Mouse (Mus musculus) lung, embryonic 14.5 days (tissue): Measurements from ENCODE around the gene Srms. TPM values are rescaled to one million over a fixed set of nuclear protein-coding genes. Genes with fewer than 3 reads are reported as not detected.
"Not testable (repeated sequence)": the region's sequence is repeated elsewhere in the genome, so short reads cannot be mapped to it uniquely, and the experiment has no call there.

Experiments
- ATAC-seq: fragments of 200-750 bp; cut with Nextera tagmentation; 2 replicates; pipeline ENCODE4 v1.8.0; 2017; ENCODE audit warnings: mild to moderate bottlenecking, moderate TSS enrichment, moderate library complexity; ENCODE audit not compliant: insufficient read depth
- DNase-seq: peaks from one replicate; pipeline ENCODE4 v3.0.0-alpha.2; 2015
- H3K27ac ChIP-seq: fragments of 300-500 bp; sonication (generic); 2 replicates; pipeline ENCODE4 v1.5.1; 2014; ENCODE audit warnings: low read depth, mild to moderate bottlenecking, moderate library complexity
- H3K27me3 ChIP-seq: fragments of 300-500 bp; sonication (generic); 2 replicates; pipeline ENCODE4 v1.6.1; 2014; ENCODE audit warnings: low read length, control low read depth; ENCODE audit not compliant: insufficient read depth
- H3K36me3 ChIP-seq: fragments of 300-500 bp; sonication (generic); 2 replicates; pipeline ENCODE4 v1.6.1; 2014; ENCODE audit warnings: control low read depth; ENCODE audit not compliant: insufficient read depth
- H3K4me1 ChIP-seq: fragments of 300-500 bp; sonication (generic); 2 replicates; pipeline ENCODE4 v1.6.1; 2014; ENCODE audit warnings: antibody characterized with exemption, control low read depth; ENCODE audit not compliant: insufficient read depth
- H3K4me2 ChIP-seq: fragments of 300-500 bp; sonication (generic); 2 replicates; pipeline ENCODE4 v1.6.1; 2014; ENCODE audit warnings: mild to moderate bottlenecking
- H3K4me3 ChIP-seq: fragments of 300-500 bp; sonication (generic); 2 replicates; pipeline ENCODE4 v1.5.1; 2014; ENCODE audit warnings: low read depth, low read length
- H3K9ac ChIP-seq: fragments of 300-500 bp; sonication (generic); 2 replicates; pipeline ENCODE4 v1.6.1; 2014
- H3K9me3 ChIP-seq: fragments of 300-500 bp; sonication (generic); 2 replicates; pipeline ENCODE4 v1.6.1; 2016; ENCODE audit warnings: low read depth, low read length, control low read depth
- CTCF ChIP-seq: IDR thresholded peaks from 2 replicates; pipeline ENCODE4 v1.5.1; 2016; ENCODE audit warnings: antibody characterized with exemption, low read depth
- WGBS: fragments of 180-500 bp; shearing (Covaris S2); extraction: QIAGEN DNeasy Blood & Tissue Kit; methylation state at CpG from one replicate; pipeline ENCODE4 v1.1.7; 2014; 5-methylcytosine and 5-hydroxymethylcytosine counted together
- polyA plus RNA-seq: library from polyadenylated mRNA; unstranded; fragments of >200 nt; fragmentation: Nextera tagmentation; extraction: Ambion mirVana; gene quantifications from 2 replicates; pipeline ENCODE4 v1.2.1, GENCODE M21; 2014

Srms gene
- polyA plus RNA-seq, 1 experiment from 2014 or later: 0.22 TPM

GRCm38 (mm10) chr2:181202886-181203285 lies 10.1 kb downstream of the Srms start:
- WGBS: 74% methylated on average over 6 of the region's 6 CpGs

GRCm38 (mm10) chr2:181202422-181202821 lies 10.6 kb downstream of the Srms start, which contains the start of gene Ptk6:
Gene Ptk6 (minus strand): TSS chr2:181202789.
- no peak within 1 kb of the TSS for H3K4me2 ChIP-seq
- no peaks in the 10 kb centered on the region for H3K4me1 ChIP-seq
- no peaks in the 10 kb centered on the region for H3K36me3 ChIP-seq
- no peak within 1 kb of the TSS for H3K4me3 ChIP-seq
- DNase-seq (no peak), ATAC-seq (no peak)
- no peaks in the 10 kb centered on the region for H3K27me3 ChIP-seq
- H3K27ac ChIP-seq: no peak within 1 kb of the TSS
- H3K9ac ChIP-seq: no peak within 1 kb of the TSS
- 84% methylated on average over 3 of the region's 3 CpGs for WGBS
- no peaks in the 10 kb centered on the region for H3K9me3 ChIP-seq
- no peak for TF ChIP-seq CTCF

More at GRCm38 (mm10) chr2:181202886-181203285, 10.1 kb downstream of the Srms start:
- Histone ChIP-seq H3K27ac (no peak overlapping the region), H3K9me3 (no peaks in the 10 kb centered on the region), H3K4me2 (no peak overlapping the region), H3K4me3 (no peak overlapping the region), H3K27me3 (no peaks in the 10 kb centered on the region), H3K9ac (no peak overlapping the region), H3K4me1 (no peaks in the 10 kb centered on the region), H3K36me3 (no peaks in the 10 kb centered on the region)
- no peak for DNase-seq
- TF ChIP-seq CTCF: no peak
- no peak for ATAC-seq

DNA sequence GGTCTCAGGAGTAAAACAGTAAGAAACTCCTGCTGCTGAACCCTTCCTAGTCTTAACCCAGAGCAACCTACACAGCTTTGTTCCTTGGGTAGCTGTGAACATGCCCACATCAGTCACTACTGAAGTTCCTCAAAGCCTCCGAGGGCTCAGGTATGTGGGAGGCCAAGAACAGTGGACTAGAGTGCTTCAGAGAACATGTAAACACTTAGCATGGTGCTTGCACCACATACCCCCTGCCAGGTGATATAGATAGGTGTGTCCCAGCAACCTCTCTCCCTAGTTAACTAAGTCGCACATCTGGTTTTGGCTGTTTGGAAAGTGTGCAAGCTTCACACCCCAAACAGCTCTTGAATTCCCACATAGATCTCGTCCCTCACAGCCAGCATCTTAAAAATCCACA lies 11.4 kb downstream of the Srms start:
- 41% methylated on average over 3 of the region's 3 CpGs for WGBS
- no peaks in the 10 kb centered on the region for H3K4me1 ChIP-seq
- H3K9me3 ChIP-seq: no peaks in the 10 kb centered on the region
- no peak overlapping the region for H3K4me2 ChIP-seq
- no peaks in the 10 kb centered on the region for H3K27me3 ChIP-seq
- DNase-seq: no peak
- H3K4me3 ChIP-seq: no peak overlapping the region
- no peak overlapping the region for H3K27ac ChIP-seq
- H3K9ac ChIP-seq: no peak overlapping the region
- H3K36me3 ChIP-seq: no peaks in the 10 kb centered on the region
- ATAC-seq: no peak
- TF ChIP-seq CTCF: no peak

- Histone ChIP-seq H3K9ac (no peak overlapping the region), H3K9me3 (no peaks in the 10 kb centered on the region), H3K27ac (no peak overlapping the region), H3K36me3 (no peaks in the 10 kb centered on the region), H3K4me2 (no peak overlapping the region), H3K27me3 (no peaks in the 10 kb centered on the region), H3K4me3 (no peak overlapping the region), H3K4me1 (no peaks in the 10 kb centered on the region)
- DNase-seq (no peak), ATAC-seq (no peak)
- WGBS: 70% methylated on average over 4 of the region's 4 CpGs
- no peak for TF ChIP-seq CTCF
Measured at GRCm38 (mm10) chr2:181196628-181197300, 16.2 kb downstream of the Srms start.

DNA sequence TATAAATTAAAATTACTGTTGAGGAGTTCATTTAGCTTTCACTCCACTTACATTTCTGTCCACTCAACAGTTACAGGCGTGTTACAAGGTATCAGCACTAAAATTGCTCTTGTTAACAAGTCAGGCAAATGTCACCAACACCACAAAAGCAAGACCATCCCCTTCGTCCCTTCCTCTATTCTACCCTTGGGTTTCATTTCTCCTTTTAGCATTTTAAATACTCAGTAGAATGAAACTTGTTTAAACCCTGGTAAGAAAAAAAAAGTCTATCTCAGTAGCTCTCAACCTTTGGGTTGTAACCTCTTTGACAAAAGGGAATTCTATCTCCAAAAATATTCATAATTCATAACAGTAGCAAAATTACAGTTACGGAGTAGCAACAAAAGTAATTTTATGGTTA lies 19.9 kb downstream of the Srms start:
- Histone ChIP-seq H3K9me3 (no peaks in the 10 kb centered on the region), H3K4me3 (no peak overlapping the region), H3K27ac (no peak overlapping the region), H3K36me3 (peaks cover 10% of the 10 kb centered on the region; the same call in 1 of the 2 replicates), H3K4me1 (no peaks in the 10 kb centered on the region), H3K4me2 (no peak overlapping the region), H3K9ac (no peak overlapping the region), H3K27me3 (no peaks in the 10 kb centered on the region)
- no peak for ATAC-seq
- WGBS: 69% methylated on average over 3 of the region's 3 CpGs
- no peak for DNase-seq
- no peak for TF ChIP-seq CTCF

DNA sequence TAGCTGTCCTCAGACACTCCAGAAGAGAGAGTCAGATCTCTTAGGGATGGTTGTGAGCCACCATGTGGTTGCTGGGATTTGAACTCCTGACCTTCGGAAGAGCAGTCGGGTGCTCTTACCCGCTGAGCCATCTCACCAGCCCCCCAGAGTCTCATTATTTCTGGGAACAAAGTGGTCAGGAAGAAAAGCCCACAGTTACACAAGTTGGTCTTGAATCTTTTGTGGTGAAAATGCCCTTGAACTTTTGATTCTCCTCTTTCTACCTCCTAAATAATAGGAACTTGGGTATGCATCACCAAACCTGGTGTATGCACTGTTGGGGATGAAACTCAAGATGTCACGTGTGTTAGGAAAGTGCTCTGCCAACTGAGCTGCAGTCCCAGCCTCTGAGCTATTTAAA lies 21.0 kb downstream of the Srms start:
- no peaks in the 10 kb centered on the region for H3K4me1 ChIP-seq

GRCm38 (mm10) chr2:181191385-181191784 lies 21.6 kb downstream of the Srms start:
- H3K9ac ChIP-seq, DNase-seq, H3K27me3 ChIP-seq, H3K27ac ChIP-seq, H3K4me1 ChIP-seq, H3K36me3 ChIP-seq, H3K4me3 ChIP-seq, H3K9me3 ChIP-seq, ATAC-seq, H3K4me2 ChIP-seq: not testable (repeated sequence)
- 74% methylated on average over 3 of the region's 4 CpGs for WGBS

More for the DNA sequence above, 21.0 kb downstream of the Srms start:
- Histone ChIP-seq H3K4me3 (no peak overlapping the region), H3K27me3 (no peaks in the 10 kb centered on the region), H3K36me3 (peaks cover 10% of the 10 kb centered on the region; the same call in 1 of the 2 replicates), H3K9me3 (no peaks in the 10 kb centered on the region), H3K9ac (no peak overlapping the region), H3K4me2 (no peak overlapping the region), H3K27ac (no peak overlapping the region)
- no peak for ATAC-seq
- 64% methylated on average over 4 of the region's 4 CpGs for WGBS
- TF ChIP-seq CTCF: no peak
- no peak for DNase-seq
